Mouse (Mus musculus) neural tube, embryonic 10.5 days (tissue): ENCODE results near the gene H2-Q1.
"Not testable (repeated sequence)": the region's sequence is repeated elsewhere in the genome, so short reads cannot be mapped to it uniquely, and the experiment has no call there.

Experiments used
- DNase-seq: peaks from one replicate; pipeline ENCODE4 v3.0.0-alpha.2; 2017; ENCODE audit warnings: low spot score; ENCODE audit errors: extremely low spot score

H2-Q1 gene

GRCm38 (mm10) chr17:35342071-35342671, 22.0 kb downstream of the H2-Q1 start, which contains the start of gene H2-Q2:
Gene H2-Q2, plus strand, starts transcription at chr17:35342242.
- DNase-seq: no peak

GRCm38 (mm10) chr17:35342711-35343476, 22.7 kb downstream of the H2-Q1 start:
- DNase-seq: peak; percentile 27

- not testable (repeated sequence) for DNase-seq
Measured at GRCm38 (mm10) chr17:35347659-35348058, 27.5 kb downstream of the H2-Q1 start.

- not testable (repeated sequence) for DNase-seq
Measured at GRCm38 (mm10) chr17:35353275-35353674, 33.1 kb downstream of the H2-Q1 start.

GRCm38 (mm10) chr17:35354071-35354470, 33.9 kb downstream of the H2-Q1 start:
- DNase-seq: no peak

- no peak for DNase-seq
Measured at GRCm38 (mm10) chr17:35357086-35357485, 36.9 kb downstream of the H2-Q1 start.

GRCm38 (mm10) chr17:35358763-35359469, 38.7 kb downstream of the H2-Q1 start:
- DNase-seq: no peak

- DNase-seq: peak; percentile 30
Measured at GRCm38 (mm10) chr17:35359470-35359862, 39.3 kb downstream of the H2-Q1 start.
